Mouse (Mus musculus): ENCODE measurements at regions not wholly inside any gene's neighbourhood (a gene's known extent, or its start where the extent isn't known, plus 50 kb on each side); places are given as distances from the start of the nearest gene placed in this dataset.

- no peak for DNase-seq (ENCODE audit: low spot score)
These were observed 237.4 kb upstream of the Fbxl7 start for GRCm38 (mm10) chr15:27132761-27133160.

GRCm38 (mm10) chr15:27137580-27137979 is 242.2 kb upstream of the Fbxl7 start:
- DNase-seq (ENCODE audit: low spot score) = no peak

- DNase-seq (ENCODE audit: low spot score) = no peak
These were observed 250.5 kb upstream of the Fbxl7 start for GRCm38 (mm10) chr15:27145860-27146259.

GRCm38 (mm10) chr15:27160986-27161385 is 265.6 kb upstream of the Fbxl7 start:
- DNase-seq (ENCODE audit: low spot score) = peak; percentile 0

- no peak for DNase-seq (ENCODE audit: low spot score)
These were observed 272.1 kb upstream of the Fbxl7 start for GRCm38 (mm10) chr15:27167484-27167883.

GRCm38 (mm10) chr15:27169846-27170245 is 274.5 kb upstream of the Fbxl7 start:
- DNase-seq (ENCODE audit: low spot score) = no peak

GRCm38 (mm10) chr15:27173506-27173905 is 278.1 kb upstream of the Fbxl7 start:
- DNase-seq (ENCODE audit: low spot score) = no peak

- DNase-seq (ENCODE audit: low spot score) = no peak
These were observed 282.9 kb upstream of the Fbxl7 start for GRCm38 (mm10) chr15:27178084-27178935.

- DNase-seq (ENCODE audit: low spot score) = no peak
These were observed 276.8 kb upstream of the Ank start for GRCm38 (mm10) chr15:27189699-27190098.

- no peak for DNase-seq (ENCODE audit: low spot score)
These were observed 265.0 kb upstream of the Ank start for GRCm38 (mm10) chr15:27201513-27201912.

- DNase-seq (ENCODE audit: low spot score) = no peak
These were observed 261.6 kb upstream of the Ank start for GRCm38 (mm10) chr15:27204888-27205287.

GRCm38 (mm10) chr15:27207446-27207845 is 259.0 kb upstream of the Ank start:
- DNase-seq (ENCODE audit: low spot score) = no peak

- no peak for DNase-seq (ENCODE audit: low spot score)
These were observed 250.1 kb upstream of the Ank start for GRCm38 (mm10) chr15:27216387-27216786.

- no peak for DNase-seq (ENCODE audit: low spot score)
These were observed 247.2 kb upstream of the Ank start for GRCm38 (mm10) chr15:27219126-27219738.

- no peak for DNase-seq (ENCODE audit: low spot score)
These were observed 242.6 kb upstream of the Ank start for GRCm38 (mm10) chr15:27223610-27224511.

GRCm38 (mm10) chr15:27224512-27224850 is 242.0 kb upstream of the Ank start:
- no peak for DNase-seq (ENCODE audit: low spot score)

GRCm38 (mm10) chr15:27232804-27233203 is 233.7 kb upstream of the Ank start:
- DNase-seq (ENCODE audit: low spot score) = no peak

GRCm38 (mm10) chr15:27234770-27235169 is 231.7 kb upstream of the Ank start:
- no peak for DNase-seq (ENCODE audit: low spot score)

GRCm38 (mm10) chr15:27238301-27238700 is 228.2 kb upstream of the Ank start:
- DNase-seq (ENCODE audit: low spot score) = no peak

GRCm38 (mm10) chr15:27246302-27246701 is 220.2 kb upstream of the Ank start:
- DNase-seq (ENCODE audit: low spot score) = no peak

- no peak for DNase-seq (ENCODE audit: low spot score)
These were observed 207.3 kb upstream of the Ank start for GRCm38 (mm10) chr15:27258984-27259853.

GRCm38 (mm10) chr15:27259854-27260191 is 206.7 kb upstream of the Ank start:
- no peak for DNase-seq (ENCODE audit: low spot score)
